Mouse (Mus musculus) left cerebral cortex, adult 18-20 months (tissue): ENCODE results near the gene Ext2. TPM values are rescaled to one million over a fixed set of nuclear protein-coding genes. Genes with fewer than 3 reads are reported as not detected.

Source experiments
- DNase-seq, 2 experiments: peaks; one replicate each; pipeline ENCODE4 v3.0.0; 2021 to 2022; ENCODE audit warnings: low spot score in 2 of 2, mixed read lengths in 1 of 2
- total RNA-seq, 2 experiments: library from RNA; stranded (reverse); gene quantifications; 2 replicates each; pipeline ENCODE4 v1.2.3; 2021

The Ext2 gene
- total RNA-seq, 2 experiments from 2014 or later = 54.5 to 55.2 TPM

DNA sequence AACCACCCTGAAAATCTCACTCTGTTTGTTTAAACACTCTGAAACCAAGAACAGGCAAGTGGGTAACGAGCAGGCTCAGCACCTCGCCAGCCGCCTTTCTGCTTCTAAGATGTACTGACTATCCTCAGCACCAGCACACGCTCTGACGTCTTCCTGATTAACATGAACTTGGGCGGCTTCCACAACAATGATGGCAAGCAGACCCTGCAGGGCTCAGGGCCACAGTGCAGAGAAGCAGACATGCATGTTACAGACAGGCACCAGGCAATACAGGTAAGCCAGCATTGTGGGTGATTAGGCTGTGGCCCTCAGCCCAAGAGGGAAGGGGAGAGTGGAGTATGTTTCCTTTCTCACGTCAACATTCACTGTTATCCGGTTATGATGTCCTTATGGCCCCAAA, 14.9 kb downstream of the Ext2 start:
- no peak for DNase-seq

DNA sequence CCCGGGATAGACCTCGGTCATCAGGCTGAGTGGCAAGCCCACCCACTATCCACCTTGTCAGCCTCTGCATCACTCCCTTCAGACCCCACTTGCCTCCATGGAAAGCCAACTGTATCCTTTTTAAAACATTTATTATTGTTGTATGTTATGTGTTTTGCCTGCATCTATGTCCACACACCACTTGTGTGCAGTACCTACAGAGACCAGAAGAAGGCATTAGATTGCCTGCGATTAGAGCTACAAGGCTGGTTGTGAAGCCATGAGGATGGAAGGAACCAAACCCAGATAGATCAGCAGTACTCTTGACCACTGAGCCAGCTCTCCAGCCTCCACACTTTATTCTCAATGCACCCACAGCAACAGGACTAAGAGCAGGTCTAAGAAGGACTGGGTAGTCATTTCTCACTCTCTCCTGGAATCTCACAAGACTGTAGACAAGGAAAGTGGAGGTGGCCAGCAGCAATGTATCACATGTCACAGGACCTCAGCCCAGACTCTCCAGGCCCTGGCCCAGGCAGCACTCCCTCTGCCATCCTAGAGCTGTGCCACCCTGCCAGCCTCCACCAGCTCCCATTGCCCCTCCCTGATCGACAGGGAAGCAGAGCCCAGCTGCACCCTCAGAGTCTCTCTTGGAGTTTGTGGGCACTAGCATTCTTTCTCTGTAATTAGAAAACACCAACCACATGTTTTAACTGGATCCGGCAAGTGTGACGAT, 15.7 kb downstream of the Ext2 start:
- DNase-seq = no peak

DNA sequence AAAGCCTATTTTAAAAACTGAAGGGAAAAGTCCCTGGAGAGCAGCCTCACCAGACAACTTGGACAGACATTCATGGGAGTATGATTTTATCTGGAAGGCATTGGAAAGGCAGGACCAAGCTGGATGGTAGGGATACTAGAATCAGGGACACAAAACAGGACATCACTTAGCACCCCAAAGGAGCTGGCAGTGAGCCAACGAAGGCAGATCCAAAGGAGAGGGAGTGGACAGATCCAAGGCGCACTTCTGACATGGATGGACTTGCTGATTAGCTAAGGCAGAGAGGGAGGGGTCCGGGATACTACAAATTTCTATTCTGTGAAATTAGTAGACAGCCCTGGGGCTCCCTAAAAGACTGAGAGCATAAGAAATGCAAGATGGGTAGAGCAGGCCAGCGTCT, 16.8 kb downstream of the Ext2 start:
- no peak for DNase-seq

DNA sequence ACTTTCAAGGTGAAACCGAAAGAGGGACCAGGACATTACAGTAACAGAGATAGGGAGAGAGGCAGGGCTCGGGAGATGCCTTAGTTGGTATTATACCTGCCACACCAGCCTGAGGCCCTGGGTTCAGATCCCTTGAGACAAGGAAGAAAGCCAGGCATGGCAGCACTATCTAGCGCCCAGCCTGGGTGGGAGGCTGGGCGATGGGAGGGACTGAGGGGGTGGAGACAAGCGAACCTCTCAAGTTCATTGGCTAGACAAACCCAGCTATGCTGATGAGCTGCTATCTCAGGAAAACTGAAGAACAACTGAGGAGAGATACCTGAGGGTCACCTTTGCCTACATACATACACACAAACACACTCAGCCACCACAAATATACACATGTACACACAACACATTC, 17.3 kb downstream of the Ext2 start:
- no peak for DNase-seq

DNA sequence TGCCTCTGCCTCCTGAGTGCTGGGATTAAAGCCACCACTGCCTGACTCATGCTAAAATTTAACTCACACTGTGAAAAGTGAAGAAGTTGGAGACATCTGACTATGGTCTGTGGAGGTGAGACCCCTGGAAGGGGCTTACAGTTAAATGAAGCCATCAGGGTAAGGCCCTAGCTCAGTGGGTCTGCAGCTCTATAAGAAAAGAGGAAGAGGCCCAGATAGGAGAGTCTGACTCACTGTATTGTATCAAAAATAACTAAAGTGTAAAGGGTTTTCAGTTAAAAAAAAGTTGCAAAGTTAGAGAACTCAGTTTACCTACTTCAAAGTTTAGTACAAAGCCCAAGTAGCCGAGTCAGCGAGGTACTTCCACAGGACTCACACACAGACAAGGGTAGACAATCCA, 19.4 kb downstream of the Ext2 start:
- DNase-seq = no peak

DNA sequence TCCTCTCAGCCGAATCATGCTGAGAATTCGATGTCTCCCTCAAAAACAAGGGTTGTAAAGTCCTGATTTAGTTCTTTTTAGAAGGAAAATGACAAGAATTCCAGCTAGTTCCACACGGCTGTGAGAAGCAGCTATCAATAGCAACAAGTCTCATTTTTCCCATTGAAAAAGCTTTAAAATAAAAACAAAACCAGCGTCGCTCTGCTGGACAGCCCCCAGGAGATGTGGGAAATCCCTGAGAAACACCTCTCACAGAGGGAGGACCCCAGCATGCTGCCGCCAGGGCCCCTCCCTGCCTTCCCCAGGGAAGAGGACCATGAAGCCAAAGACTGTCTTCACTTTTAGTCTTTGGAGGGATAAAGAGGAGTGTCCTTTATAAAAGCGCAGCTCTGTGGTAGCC, 21.3 kb downstream of the Ext2 start:
- DNase-seq = no peak

DNA sequence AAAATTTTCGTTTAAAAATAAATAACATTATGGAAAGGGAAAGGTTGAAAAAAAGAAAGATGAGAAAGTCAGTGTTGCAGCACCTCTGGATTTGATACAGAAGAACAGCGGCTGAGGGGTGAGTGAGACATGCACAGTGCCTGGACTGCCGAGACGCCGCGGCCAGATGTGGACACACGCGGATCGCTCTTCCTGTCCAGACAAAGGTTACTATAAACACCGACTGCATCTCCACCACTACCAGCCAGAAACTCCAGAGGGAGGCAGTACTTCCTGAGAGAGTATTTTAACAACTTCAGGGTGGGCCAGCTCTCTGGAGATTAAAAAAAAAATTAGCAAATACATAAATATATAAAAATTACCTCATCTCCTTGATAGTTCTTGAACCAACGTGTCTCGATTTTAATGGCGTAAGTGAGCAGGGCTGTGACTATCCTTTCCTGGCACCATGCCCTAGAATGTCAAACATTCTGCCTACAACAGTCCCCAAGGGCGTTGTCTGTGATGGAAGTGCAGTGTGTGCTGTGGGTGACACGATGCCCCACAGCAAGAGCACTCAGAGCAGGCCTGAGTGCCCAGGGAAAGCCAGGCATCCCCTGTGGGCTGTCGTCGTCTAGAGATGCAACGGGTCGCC, 25.1 kb downstream of the Ext2 start:
- DNase-seq = no peak

DNA sequence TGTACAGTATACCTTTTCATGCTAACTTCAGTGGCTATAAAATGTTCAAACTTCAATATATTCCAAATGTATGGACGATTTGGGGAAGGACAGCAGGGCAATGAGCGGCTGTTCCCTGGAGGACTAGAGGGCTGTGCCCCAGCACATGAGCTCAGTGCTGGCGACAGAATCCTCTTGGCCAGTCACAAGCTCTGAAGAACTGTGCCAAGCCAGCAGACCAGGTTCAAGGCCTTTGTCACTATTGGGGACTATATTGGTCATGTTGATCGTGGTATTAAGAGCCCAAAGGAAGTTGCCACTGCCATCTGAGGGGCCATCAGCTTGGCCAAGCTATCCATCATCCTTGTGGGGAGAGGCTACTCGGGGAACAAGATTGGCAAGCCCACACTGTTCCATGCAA, 28.0 kb downstream of the Ext2 start:
- DNase-seq = no peak

DNA sequence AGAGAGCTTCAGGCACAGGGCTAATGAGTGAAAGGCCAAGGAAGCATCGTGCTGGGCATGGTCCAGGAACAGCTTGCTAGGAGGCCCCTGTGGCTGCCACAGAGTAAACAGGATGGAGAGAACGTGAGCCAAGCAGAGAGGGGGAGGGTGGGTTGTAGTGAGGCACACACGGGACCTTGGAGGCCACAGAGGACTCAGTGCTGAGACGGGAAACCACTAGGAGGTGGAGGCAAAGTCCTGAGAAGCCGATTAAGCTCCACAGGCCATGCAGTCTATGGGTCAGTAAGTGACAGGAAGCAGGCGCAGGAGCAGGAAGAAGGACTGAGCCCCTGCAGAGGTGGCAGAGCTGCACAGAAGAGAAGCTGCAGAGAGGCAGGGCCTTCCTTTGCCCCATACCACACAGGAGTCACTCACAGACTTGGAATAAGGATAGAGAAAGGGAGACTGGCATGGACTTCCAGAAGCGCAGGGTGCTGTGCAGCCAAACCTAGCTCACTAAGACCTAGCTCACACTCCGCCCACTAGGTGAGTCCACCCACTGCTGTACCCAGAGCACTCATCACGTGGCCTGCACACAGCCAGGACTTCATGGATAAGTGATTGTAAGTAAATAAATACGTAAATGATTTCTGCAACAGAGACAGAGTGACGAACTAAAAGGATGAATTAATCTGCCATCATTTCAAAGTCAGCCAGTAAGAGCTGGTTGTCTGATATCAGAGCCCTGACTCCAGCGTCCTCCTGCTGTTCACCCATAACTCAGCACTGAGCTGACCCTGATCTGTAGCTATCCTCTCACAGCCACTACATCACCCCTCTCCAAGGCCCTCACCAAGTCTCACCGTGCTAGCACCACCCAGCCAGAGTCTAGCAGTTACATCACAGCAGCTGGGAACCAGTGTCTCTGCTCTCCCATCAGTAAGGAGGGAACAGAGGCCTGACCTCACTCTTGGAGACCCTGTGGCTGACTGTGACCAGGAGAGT, 30.6 kb downstream of the Ext2 start:
- peak in 1 of 2 experiments; percentile 56 for DNase-seq

DNA sequence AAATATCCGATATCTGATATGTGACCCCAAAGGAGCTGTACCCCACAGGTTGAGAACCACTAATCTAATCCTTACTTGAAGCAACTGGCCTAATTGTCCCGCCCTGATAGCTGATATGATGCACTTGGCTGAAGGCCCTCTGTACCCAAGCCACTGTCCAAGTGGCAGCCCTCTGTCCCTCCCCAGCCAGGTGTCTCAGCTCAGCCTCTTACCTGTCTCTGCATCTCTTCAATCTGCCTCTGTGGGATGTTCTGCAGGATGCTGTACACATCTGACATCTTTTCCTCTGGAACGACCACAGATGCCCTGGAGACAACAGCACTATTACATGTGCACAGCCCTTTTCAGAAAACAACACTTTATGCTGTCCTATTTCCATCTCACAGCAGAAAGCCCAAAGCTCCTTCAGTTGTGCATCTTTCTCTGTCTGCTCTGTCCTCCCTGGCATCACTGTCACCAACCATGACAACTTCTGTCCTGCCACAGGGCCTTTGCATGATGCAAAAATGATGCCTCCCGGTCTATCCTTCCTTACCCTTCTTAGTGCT, 31.5 kb downstream of the Ext2 start:
- DNase-seq = no peak

DNA sequence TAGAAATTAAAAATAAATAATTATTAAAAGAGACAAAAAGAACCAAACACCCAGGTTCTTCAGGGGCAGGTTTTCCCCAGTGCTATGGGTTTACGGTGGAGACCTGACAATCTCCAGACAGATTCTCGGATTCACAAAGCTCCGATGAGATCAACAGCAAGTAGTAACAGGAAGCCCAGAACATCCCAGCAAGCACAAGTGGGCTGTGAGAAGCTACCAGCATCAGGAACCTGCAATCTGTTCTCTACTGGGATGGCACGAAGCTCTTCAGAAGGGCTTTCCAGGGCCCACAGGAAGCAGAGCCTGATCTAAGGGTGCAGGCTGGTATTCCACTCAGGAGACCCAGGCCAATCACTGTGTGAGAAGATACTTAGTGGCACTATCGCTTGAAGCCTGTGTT, 33.8 kb downstream of the Ext2 start:
- DNase-seq = no peak

DNA sequence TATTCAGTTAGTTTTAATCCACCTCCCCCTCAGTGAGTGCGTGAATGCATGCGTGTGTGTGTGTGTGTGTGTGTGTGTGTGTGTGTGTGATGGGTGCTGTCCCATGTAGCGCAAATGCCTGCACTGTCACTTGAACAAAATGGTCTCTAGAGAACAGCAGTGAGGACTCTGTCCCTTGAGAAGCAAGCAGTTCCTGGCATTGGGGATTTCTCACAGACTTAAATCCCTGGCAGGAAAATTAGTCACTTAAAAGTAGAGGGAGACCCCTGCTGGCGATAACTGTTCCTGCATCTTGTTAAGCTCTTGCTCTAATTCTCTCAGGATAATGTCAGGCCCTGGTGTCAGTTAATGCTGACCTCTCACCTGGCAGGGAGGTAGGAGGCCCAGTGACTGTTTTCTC, 36.2 kb downstream of the Ext2 start:
- DNase-seq = peak; percentile 78 to 84

DNA sequence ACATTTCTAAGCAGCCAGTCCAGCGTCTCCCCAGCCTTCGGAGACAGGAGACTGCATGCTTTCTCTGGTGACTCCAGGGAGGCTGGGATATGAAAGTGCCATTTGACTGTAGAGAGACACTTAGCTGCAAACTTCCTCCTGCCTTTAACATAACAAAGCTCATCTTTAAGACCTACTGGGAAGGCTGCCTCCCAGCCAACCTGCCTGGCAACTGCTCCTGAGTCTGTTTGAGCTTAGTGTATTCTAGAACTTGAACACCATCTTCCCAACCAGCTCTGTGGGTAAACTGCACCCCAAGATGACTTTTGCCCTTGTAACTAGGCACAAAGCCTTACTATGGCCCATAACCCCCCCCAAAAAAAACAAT, 37.0 kb downstream of the Ext2 start:
- no peak for DNase-seq

DNA sequence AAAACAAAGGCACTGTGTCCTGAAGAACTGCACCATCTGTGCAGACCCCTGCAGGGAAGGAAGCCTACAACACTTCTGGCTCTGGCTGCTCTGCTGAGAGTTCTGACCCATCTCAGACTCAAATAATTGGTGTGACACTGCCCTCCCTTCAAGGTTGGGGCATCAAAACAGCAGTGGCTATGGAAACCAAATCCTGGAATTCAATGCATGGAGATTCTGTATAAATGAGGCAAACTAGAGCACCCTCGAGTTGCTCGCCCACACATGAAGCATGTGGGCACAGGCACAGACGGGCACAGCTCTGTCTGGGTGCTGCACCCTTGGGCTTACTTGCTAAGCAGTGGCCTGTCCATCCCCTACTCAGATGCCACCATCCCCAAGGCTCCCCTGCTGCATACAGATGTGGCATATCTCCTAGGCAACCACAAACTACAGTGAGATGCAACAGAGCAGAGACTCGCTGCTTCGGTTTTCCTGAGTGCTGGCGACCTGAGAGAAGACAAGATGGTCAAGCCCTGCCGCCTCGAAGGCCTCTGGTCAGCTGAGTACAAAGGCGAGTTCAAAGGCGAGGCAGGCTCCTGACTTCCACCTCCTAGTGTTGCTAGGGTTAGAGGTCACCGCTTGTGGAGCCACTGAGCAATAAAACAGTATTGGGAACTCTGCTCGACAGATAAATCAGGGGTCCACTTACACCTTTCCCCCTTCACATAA, 37.5 kb downstream of the Ext2 start:
- DNase-seq = peak; percentile 36 to 55

DNA sequence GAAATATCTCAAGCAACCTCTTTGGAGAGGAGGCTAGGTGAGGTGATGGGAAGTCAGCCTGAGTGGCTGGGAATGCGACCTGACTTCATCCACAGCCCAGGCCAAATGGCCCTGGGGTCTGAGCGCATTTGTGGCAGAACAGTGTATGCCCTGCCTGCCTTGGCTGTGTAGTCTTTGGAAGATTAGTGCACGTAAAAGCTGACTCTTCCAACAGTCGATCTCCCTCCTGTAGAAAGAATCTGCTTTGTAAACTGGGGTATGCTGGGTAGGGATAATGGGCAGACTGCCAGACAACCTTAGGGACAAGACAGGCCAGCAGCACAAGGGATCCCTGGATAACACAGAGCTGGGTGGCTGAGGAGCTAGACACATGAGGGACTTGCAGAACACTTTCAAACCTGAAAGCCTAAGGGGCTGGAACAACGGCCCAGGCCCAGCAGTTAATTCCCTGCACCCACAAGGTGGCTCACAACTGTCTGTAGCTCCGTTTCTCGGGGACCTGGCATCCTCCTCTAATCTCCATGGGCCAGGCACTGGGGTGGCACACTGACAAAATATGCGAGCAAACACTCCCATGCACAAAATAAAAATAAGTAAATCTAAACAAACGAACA, 38.3 kb downstream of the Ext2 start:
- no peak for DNase-seq

DNA sequence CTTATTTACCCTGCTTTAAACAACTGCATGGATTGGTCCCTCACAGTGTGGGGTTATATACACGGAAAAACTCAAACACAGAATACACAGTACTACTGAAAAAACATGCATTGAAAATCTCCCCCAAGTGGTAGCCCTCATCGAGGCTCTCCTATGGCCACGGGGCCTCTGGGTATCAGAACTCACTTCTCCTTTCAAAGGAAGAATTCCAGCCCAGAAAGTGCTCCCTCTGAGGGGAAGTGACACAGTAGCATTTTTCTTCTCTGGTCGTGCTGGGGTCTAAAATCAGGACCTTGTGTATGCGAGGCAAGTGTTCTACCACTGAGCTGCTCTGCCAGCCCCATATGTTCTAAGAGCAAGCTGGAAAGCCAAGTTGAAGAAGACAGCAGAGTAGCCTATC, 39.7 kb downstream of the Ext2 start:
- DNase-seq = no peak

DNA sequence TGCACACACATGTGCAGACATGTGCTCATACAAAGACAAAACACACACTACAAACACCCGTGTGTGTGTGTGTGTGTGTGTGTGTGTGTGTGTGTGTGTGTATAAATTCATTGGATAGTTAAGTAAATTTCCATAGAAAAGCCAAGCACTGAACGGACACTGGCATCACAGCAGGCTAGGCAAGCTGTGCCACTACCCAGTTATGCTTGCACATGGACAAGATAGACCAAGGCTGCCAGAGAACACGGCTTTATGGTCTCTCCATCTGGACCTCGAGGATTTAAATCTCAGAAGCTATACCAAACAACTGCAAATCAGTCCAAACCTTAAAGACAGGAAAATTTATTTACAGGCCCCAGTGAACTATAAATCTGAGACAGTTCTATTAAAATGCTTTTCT, 40.2 kb downstream of the Ext2 start:
- DNase-seq = no peak

DNA sequence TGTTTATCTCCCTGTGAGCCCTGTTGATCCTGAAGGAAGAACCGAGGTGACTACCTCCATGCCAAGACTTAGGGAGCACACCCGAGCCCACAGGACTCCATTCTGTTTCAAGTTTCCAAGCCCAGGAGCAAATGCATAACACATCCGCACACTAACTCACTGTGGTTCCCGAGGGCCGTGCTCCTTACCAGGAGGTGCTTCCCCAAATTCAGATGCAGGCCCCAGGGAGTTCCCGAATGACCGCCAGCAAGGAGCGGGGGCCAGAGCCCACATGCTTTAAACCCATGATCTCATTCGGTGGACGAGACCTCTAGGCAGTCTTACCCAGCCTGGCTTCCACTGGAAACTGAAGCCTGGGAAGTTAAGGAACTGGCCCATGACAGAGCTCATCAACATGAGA, 41.8 kb downstream of the Ext2 start:
- no peak for DNase-seq

DNA sequence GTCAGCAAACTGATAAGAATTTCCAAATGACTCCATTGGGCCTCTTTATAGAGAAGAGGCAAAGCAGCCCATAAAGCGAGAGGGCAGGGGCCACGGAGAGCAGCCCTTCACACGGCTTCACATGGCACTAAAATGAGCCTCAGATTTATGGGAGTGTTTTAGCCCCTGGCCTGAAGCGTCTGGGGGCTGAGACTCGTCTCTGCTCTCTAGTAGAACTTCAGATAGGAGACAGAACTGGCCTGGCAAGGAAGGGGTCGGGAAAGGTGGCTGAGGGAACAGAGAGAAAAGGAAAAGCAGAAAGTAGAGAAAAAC, 42.5 kb downstream of the Ext2 start:
- DNase-seq = no peak

DNA sequence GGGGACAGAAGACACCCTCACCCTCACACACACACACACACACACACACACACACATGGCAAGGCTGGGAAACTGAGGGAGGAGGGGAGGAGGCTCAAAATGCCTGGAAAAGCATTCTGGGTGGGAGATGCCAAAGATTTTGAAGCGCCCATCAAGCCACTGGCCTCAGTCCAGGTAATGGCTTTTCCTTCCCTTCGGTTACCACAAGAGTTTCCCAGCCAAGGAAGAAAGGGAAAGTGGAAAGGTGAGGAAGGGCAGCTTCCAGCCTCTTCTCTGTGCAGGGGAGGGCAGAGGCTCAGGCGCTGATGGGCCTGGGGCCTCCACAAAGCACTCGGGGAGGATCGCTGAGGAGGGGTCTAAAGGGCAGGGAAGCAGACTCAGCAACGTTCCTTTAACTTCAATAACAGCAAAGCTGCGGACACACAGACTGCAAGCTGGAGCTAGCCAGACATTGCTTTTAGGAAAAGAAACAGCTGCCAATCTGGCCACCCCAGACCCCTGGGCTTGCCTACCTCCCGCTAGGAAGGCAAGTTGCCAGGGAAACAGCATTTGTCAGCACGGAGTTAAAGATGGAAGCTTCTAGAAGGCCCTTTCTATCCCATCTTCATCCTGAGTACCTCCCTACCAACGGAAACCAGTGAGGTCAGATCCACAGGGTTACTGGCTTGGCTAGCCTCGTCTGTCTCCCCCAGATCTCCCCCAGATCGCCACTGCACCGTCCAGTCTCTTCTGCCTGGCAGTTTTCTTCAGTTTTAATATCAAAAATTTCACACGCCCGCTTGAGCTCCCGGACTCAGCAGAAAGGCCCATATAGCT, 43.1 kb downstream of the Ext2 start:
- DNase-seq = no peak
